Mouse (Mus musculus) neural tube, embryonic 13.5 days (tissue): Measurements from ENCODE around the gene Triml1. TPM values are rescaled to one million over a fixed set of nuclear protein-coding genes. Genes with fewer than 3 reads are reported as not detected.

Source experiments
- polyA plus RNA-seq: library from polyadenylated mRNA; unstranded; fragments of >200 nt; fragmentation: Nextera tagmentation; extraction: Ambion mirVana; gene quantifications from 2 replicates; pipeline ENCODE4 v1.2.1, GENCODE M21; 2015

Triml1 gene
- polyA plus RNA-seq, 1 experiment from 2014 or later: not detected

Other genes starting within 250 kb of the Triml1 start
- not detected in 2 replicates for gene Triml2, start 39.1 kb upstream of the Triml1 start, polyA plus RNA-seq
- not detected in 2 replicates for gene Zfp42, start 165.5 kb upstream of the Triml1 start, polyA plus RNA-seq